Mouse (Mus musculus): Measurements from ENCODE around the gene Gpr107. TPM values are rescaled to one million over a fixed set of nuclear protein-coding genes. Genes with fewer than 3 reads are reported as not detected.

Gpr107 gene
- polyA plus RNA-seq, 1 experiment from 2014 or later = 60.9 TPM

- no peaks in the 10 kb centered on the region for H3K36me3 ChIP-seq (ENCODE audit: inconsistent target)
- H3K79me2 ChIP-seq (ENCODE audit: inconsistent target) = no peaks in the 10 kb centered on the region
- H3K4me3 ChIP-seq (ENCODE audit: inconsistent target) = no peak overlapping the region
- H3K27ac ChIP-seq = no peak overlapping the region
- 96% methylated on average over 8 of the region's 8 CpGs for WGBS (ENCODE audit: missing documents)
Observed at GRCm38 (mm10) chr2:31263039-31263461, 110.9 kb downstream of the Gpr107 start.

GRCm38 (mm10) chr2:31263746-31264378 is 111.7 kb downstream of the Gpr107 start:
- WGBS (ENCODE audit: missing documents) = 50% methylated on average over 8 of the region's 10 CpGs
- Histone ChIP-seq H3K79me2 (ENCODE audit: inconsistent target) (no peaks in the 10 kb centered on the region), H3K4me3 (ENCODE audit: inconsistent target) (no peak overlapping the region), H3K27ac (no peak overlapping the region), H3K36me3 (ENCODE audit: inconsistent target) (no peaks in the 10 kb centered on the region)

- H3K27ac ChIP-seq = no peak overlapping the region
- H3K79me2 ChIP-seq (ENCODE audit: inconsistent target) = no peaks in the 10 kb centered on the region
- WGBS (ENCODE audit: missing documents) = 97% methylated on average over 6 of the region's 6 CpGs
- no peak overlapping the region for H3K4me3 ChIP-seq (ENCODE audit: inconsistent target)
- H3K36me3 ChIP-seq (ENCODE audit: inconsistent target) = no peaks in the 10 kb centered on the region
Observed at GRCm38 (mm10) chr2:31267447-31267846, 115.3 kb downstream of the Gpr107 start.

Other genes starting within 250 kb of the Gpr107 start
- gene Ptges, start 222.5 kb upstream of the Gpr107 start, polyA plus RNA-seq (2018) = 0.59 to 0.80 TPM (median 0.68 TPM) in 3 replicates
- 10.8 to 29.9 TPM (median 25.4 TPM) in 3 replicates for gene Tor1b, start 199.4 kb upstream of the Gpr107 start, polyA plus RNA-seq (2018)
- gene Tor1a, start 184.4 kb upstream of the Gpr107 start, polyA plus RNA-seq (2018) = 34.9 to 50.0 TPM (median 42.9 TPM) in 3 replicates
- gene BC005624, start 170.1 kb upstream of the Gpr107 start, polyA plus RNA-seq (2018) = 50.3 to 111 TPM (median 71.9 TPM) in 3 replicates
- gene Usp20, start 170.0 kb upstream of the Gpr107 start, polyA plus RNA-seq (2018) = 2.9 to 4.6 TPM (median 3.1 TPM) in 3 replicates
- gene Fnbp1, start 10.3 kb upstream of the Gpr107 start, polyA plus RNA-seq (2018) = 77.2 to 118 TPM (median 110 TPM) in 3 replicates
- gene Ncs1, start 93.5 kb downstream of the Gpr107 start, polyA plus RNA-seq (2018) = 0.25 to 2.7 TPM (median 0.34 TPM) in 3 replicates
- gene Hmcn2, start 162.1 kb downstream of the Gpr107 start, polyA plus RNA-seq (2018) = 0.36 TPM in 1 of 3 replicates, not detected in the others

Data from macrophage (primary cell).